Mouse (Mus musculus): ENCODE data around the gene Ghrl.

The Ghrl gene

DNA sequence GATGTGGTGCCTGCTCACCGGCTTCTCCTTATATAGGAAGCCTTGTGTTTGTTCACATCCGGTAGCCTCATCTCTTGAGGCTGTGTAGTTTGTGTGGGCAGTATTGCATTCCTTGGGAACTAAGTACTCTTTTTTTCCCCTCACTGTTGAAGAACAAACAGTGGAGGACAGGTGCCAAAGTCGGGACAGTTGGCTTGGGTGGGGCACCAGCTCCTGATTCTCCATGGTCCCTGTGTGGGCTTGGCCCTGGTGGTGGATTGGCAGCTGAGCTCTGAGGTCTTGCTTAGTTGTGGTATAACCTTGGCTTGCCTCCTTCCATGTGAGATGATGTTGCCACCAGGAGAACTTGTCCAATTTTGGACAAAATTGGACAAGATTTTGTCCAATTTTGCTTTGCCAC, at the start of gene Ghrl:
Ghrl (minus strand) TSS at position 3 of the 400 bp plus-strand sequence.
- no peak for DNase-seq (ENCODE audit: low read depth, low spot score)

DNA sequence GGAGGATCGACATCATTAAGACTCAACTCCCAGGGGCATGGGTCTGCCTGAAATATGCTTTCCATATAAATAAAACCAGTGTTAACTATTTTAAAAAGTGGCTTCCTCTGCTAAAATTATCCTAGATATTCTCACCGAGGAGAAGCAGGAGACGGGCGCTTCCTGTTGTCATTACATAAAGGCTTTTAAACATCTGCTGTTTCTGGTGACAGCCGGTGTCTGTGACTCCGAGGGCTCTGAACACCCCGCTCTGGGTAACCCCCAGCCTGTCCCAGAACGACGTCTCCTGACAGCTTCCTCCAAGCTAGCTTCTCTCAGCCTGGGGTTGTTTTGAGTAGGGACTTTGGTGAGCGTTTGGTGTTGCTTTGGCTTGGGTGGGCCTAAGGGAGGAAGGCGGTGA, 49.1 kb upstream of the Ghrl start:
- no peak for DNase-seq (ENCODE audit: low read depth, low spot score)

DNA sequence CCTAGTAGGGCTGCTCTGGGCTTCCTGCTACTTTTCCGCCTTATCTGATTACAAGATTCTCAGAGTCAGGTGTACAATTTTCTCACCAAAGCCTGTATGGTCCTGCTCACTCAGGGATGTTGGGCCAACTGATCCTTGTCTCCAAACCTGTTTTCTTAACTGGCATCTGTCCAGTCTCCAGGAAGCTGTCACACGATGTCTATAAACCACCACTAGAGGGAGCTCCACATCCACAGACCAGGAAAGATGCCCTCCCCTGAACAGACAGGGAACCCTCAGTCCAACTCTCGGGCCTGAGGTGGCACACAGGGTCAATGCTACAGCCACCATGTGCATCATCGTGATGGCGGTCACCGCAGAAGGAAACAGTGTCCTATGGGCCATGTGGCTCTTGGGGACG, 42.0 kb upstream of the Ghrl start:
- DNase-seq (ENCODE audit: low read depth, low spot score): peak; percentile 68

DNA sequence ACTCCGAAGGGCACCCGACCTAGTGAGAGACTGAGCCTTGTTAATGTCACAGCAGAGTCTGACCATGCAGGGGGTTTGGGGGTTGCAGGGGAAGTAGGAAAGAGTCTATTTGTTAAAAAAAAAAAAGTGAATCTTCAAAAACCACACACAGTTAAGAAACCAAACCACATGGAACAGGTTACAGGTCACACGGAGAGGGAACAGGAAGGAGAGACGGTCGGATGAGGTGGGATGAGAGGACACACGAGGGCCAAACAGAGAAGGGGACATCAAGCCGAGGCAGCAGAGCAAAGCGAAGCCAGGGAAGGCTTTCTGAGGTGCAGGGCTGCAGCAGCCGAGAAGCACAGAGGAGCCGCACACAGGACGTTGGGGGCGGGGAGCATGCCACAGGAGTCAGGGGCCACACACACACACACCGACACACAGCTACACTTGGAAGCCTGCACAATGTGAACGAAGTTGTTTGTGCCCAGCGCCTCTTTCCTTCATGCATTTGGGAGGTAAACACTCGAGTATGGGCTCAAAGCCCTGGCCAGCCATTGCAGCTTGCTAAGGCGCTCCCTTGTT, 29.5 kb upstream of the Ghrl start:
- no peak for DNase-seq (ENCODE audit: low read depth, low spot score)

DNA sequence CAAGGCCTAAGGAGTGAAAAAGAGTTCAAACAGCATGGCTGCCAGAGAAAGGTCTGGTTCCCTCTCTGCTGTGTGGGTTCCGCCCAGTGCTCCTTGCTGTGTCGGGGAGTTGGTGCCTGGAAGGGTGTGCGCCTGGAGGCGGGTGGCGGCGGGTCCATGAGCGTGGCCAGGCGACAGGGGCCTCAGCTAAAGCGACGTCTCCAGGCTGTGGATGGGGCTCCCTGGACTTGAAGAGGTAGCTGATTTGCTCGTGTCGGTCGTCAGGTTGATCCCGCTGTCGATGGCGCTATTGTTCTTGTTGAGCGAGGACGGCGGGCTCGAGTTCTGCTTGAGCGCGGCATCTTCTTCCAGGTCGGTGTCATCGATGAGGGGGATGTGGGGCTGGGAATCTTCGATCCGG, 28.7 kb upstream of the Ghrl start:
- no peak for DNase-seq (ENCODE audit: low read depth, low spot score)

DNA sequence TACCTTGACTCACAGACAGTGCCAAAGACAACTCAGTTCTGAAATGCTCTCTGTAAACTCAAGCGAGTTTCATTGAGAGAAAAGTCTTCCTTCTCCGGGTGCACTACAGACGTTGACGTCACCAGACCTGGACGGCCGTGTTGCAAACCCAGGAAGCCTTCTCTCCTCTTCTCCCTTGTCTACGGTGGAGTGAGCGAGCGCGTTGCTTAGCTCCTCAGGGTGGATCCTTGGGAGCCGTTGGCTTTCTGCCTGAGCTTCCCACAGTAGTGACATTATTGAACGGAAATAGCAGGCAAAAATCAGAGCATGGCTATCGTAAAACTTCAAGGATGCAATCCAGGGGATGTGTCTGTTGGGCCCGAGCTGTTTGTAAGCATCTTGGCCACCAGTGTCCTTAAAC, 27.6 kb upstream of the Ghrl start:
- DNase-seq (ENCODE audit: low read depth, low spot score): no peak

DNA sequence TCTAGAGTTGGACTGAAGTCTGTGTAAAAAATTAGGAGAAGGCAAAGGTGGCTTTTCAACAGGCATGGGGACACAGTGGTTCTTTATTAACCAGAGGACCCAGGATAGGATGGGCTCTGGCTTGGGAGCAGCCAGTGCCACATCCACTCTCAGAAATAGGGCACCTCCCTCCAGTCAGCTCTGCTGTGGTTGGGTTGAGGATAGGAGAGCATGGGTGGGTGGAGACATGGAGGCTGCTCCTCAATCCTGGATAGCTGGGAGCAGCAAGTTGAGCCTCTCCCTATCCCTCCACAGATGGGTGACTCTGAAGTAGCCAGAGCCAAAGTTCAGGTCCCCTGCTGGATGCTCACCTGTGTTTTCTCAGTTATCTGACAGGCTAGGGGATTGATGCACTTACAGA, 25.4 kb upstream of the Ghrl start:
- DNase-seq (ENCODE audit: low read depth, low spot score): no peak

DNA sequence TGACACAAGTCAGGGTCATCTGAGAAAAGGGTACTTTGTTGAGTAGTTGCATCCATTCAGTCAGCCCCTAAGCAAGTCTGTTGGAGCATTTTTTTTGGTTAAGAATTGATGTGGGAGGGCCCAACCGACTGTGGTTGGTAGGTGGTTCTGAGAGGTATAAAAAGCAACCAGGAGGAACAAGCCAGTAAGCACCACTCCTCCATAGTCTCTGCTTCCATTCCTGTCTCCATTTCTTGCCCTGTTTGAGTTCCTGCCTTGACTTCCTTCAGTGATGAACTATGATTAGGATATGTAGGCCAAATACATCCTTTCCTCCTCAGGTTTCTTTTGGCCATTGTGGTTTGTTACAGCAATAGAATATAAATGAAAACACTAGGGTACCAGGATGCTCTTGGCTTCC, 23.4 kb upstream of the Ghrl start:
- DNase-seq (ENCODE audit: low read depth, low spot score): no peak

DNA sequence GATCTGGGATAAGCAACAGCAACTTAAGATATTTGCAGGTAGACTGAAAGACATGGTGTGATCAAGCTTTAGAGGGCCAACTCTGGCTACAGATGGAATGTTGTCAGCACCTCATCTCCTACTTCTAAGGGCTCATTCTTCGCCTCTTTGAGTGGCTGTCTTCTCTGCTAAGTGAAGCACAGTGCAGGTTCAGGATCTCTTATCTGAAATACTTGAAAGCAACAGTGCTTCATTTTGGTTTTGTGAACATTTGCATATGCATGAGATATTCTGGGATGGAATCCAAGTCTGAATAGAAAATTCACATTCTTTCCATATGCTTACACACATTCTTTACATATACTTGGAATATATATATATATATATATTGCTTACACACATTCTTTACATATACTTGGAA, 22.6 kb upstream of the Ghrl start:
- DNase-seq (ENCODE audit: low read depth, low spot score): no peak

DNA sequence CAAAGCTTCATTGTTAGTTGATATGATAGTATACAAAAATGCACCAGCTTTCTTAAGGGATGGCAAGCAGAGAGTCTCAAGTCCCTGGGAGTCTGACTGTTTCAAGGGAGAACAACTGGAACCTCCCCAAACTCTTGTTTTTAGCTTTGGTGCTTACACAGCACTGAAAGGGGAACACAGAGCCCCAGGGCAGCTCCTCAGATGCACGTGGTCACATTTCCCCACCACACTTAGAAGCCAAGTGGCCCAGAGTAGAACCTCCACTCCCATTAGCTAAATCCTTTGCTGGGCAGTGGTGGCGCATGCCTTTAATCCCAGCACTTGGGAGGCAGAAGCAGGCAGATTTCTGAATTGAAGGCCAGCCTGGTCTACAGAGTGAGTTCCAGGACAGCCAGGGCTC, 21.7 kb upstream of the Ghrl start:
- DNase-seq (ENCODE audit: low read depth, low spot score): no peak

DNA sequence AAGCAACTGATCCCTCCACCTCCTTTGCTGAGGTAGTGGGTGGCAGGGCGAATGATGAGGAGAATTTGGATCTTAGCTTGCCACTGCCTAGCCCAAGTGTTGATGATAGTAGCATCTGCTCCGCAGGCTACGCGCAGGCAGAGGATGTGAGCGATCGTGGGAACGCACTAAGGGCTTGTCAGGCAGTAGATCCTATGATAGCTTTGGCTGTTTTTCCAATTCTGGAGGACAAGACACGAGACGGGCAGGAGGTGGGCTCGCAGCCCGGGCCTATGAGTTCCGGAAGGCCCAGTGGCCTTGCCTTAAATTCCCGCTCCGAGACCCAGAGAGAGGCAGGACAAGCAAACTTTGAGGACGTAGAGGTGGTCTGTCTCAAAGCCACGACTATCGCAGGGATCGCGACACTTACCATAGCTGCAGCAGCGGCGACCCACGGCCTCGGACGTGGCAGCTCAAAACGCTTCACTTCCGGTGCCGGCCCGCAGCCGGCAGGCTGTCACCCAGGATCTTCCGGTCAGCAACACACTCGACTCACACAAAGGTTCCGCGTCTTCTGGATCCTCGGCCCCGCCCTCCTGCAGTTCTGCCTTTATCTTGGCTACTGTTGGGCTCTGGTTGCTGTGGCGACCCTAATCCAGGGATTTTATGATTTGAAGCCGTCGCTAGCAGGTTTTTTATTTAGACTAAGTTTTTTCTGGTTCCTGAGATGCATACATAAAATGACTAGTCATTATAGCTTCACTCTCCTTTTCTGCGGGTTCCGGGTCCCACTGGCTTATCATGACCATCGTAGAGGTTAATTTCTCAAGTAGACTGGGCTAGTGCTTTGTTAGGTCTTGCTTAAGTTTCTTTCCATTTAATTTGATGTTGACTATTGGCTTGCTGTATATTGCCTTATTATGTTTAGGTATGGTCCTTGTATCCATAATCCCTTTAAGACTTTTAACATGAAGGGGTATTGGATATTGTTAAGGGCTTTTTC, 20.8 kb upstream of the Ghrl start, which contains the start of gene Sec13:
Sec13 (minus strand) TSS at position 508 of the 982 bp plus-strand sequence.
- peak; percentile 91 for DNase-seq (ENCODE audit: low read depth, low spot score)

DNA sequence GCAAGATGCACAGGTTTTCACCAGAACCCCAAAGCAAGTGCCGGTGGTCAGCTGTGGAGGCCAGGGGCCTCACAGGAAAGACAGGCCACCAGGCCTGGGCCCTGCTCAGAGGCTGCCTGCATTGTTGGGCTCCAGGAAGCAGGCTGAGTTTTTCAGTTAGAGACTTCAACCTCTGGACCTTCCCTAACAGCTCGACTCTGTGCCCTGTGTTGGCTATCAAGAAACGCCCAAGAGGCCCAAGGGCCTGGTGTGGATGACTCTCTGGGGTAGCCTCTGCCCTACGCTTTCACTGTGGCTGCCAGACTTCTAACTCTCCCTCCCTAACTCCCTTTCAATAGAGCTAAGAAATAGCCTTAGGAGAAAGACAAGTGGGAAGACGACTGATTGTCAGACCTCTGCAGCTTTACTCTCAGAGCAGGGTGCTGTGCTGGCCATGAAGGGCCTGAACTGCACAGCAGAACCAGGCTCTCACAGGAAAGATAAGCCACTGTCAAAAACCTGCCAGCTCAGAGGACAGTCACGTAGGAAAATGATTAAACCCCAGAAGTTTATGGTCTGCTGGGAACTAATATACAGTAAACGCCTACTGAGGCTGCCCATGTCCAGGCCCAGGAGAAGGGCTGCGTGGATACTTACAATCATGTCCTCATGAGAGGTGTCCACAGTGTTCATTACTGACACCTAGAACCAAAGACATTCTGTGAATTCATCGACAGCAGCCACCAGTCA, 17.8 kb upstream of the Ghrl start:
- no peak for DNase-seq (ENCODE audit: low read depth, low spot score)

DNA sequence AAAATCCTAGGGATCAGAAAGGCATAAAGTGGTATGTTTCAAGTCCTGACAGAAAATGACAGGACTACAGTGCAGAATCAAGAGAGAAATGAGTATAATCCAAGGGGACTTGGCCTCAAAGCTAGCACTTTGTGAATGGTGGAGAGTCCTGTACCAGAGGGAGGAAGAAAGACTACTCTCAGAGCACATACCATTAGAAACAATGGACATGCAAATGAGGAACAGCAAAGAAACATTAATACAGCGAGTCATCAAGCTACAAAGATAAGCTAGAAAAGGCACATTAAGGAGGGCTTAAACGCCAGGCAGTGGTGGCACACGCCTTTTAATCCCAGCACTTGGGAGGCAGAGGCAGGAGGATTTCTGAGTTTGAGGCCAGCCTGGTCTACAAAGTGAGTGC, 11.6 kb upstream of the Ghrl start:
- DNase-seq (ENCODE audit: low read depth, low spot score): no peak

DNA sequence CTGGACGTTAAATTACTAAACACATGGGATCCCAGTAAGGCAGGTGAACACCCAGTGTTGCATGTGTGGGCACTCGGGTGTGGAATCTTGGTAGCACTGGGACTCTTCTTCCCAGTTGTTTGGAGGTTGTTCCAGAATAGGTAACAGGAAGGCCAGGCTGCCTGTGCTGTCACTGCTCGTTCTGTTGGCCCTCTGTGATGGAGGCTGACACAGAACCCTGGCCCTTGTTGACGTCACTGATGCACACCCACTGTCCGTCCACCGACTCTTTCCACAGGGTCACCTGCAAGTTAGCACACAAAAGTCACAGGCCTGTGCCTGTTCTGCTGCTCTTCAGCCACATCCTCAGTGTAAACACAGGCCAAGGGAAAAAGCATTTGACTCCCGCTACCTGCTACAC, 8.5 kb upstream of the Ghrl start:
- DNase-seq (ENCODE audit: low read depth, low spot score): no peak

DNA sequence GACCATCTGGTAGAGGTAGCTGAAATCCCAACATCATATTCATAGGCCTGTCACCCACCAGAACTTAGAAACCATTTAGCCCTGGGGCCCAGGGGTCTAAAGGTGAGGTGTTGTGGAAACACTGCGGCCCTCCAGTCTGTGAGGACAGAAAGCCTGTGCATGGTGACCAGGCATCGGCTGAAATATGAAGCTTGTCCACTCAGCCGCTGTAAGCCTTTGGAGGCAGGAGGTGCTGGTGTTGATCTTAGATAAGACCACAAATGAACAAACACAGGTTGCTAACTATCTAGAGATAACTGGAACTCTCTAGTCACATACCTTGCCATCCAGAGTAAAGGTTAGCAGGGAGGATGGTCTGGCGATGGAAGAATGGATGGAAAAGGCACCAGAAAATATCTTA, 1.4 kb upstream of the Ghrl start:
- no peak for DNase-seq (ENCODE audit: low read depth, low spot score)

DNA sequence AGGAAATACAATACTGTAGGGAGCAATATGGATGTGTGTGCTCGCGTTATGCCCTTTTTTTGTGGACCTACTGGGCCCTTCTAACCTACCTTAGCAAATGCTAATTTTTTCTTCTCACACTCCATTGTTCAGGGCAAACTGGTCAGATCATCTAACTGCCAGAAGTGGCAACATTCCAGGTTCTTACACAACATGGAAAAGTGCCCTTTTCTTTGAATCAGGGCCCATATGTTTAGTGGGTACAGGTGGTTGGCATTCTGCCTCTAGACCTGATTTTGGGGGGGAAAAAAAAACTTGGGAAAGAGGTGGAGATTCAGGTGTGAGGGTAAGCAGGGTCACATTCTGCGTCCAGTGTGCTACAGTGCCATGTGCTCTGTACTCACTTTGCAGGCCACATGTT, 2.1 kb downstream of the Ghrl start:
- no peak for DNase-seq (ENCODE audit: low read depth, low spot score)

DNA sequence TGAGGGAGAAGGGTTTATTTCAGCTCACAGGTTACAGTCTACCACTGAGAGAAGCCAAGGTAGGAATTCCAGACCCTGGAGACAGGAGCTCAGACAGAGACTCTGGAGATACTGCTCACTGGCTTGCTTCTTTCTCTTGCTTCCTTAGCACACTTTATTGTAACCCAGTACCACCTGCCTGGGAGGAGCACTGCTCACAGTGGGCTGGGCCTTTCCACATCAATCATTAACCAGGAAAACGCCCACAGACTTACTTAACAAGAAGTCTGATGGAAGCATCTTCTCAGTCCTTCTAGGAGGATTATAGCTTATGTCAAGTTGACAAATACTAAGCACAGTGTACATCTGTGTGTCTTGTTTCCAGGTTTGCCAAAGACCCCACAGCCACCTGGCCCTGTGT, 4.9 kb downstream of the Ghrl start:
- no peak for DNase-seq (ENCODE audit: low read depth, low spot score)

DNA sequence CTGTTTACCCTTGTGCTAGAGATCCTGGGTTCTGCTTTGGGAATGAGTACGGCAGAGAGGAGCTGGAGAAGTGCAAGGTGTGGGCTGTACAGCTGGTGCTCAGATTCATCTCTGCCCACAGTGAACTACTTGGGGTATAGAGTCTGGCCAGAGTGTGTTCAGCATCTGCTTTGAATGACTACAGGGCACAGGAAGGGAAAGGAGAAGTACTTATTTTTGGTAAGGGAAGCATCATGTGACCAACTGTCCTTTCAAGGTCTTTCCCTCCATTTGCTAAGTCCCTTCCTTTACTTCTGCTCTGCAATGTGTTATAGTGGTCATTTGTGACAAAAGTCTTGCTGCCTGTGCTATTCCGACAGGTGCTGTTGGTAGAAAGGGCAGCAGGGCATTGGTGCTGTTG, 5.4 kb downstream of the Ghrl start:
- peak; percentile 77 for DNase-seq (ENCODE audit: low read depth, low spot score)

DNA sequence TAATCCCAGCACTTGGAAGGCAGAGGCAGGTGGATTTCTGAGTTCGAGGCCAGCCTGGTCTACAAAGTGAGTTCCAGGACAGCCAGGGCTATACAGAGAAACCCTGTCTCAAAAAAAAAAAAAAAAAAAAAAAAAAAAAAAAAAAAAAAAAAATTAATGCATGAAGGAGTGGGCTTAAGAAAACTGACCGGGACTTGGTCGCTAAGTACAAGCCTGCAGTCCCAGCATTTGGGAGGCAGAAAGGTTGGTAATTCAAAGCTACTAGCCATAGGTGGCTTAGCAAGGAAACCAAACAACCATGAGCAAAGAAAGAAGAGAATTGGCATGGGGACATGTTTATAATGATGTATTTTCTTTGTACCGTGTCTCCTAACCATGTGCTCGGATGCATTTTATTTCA, 6.3 kb downstream of the Ghrl start:
- peak; percentile 10 for DNase-seq (ENCODE audit: low read depth, low spot score)

DNA sequence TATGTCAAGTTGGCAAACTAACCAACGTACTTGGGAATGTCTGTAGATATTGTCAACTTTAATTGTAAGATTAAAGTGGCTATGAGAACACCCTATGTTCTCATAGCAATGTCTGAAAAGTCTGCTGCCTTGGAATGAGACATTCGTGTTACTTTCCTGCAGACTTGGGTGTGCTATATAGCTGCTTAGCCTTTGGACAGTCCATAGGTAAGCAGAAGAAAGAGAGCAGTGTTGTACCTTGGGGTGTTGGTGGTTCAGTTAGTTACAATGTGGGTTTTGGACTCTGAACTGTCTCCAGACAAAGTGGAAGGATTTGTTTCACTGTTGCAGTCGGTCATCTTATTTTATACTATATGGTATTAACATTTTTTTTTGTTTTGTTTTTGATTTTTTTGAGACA, 7.0 kb downstream of the Ghrl start:
- no peak for DNase-seq (ENCODE audit: low read depth, low spot score)

DNA sequence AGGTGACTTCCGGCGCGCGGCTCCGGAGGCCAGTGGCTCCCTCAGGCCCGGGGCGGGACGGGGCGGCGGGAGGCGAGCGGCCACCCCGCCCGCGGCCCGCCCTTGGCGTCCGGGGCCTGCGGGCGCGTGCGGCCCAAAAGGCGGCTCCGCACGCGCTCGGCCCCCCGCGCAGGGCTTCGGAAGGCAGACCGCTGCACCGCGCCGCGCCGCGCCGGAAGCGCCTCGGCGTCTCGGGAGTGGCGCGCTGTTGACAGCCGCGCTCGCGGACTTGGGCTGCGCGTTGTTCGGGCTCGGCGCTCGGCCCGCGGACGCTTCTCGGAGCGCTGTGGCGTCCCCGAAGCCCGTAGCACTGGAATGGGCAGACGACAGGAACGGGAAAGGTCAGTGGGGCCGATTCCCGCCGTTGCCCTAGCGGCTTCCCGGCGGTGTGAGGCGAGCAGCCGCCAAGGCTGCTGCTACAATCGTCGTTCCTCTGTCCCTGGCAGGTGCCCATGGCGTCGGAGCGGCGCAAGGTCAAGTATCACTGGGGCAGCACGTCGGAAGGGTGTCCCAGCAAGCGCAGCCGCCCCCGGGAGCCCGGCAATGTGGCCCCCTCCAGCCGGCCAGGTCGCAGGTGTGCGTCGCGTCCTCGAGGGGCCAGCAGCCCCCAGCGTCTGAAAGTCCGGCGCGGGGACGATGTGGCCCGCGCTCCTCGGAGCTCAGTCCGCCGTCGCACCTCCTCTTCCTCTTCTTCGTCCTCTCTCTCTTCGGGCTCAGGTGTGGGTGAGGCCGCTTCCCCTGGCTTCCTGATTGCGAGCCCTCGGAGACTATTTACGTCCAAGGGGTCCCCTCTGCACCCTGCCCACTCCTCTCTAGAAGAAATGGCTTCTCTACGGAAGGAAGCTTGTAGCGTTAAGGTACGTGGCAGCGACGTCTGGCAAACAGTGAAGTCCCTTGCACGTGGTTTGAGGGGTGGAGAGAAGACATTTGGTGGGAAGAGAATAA, 22.2 kb downstream of the Ghrl start:
- DNase-seq (ENCODE audit: low read depth, low spot score): peak; percentile 59

Measured in A20 (cell line).